Mouse (Mus musculus) heart, embryonic 12.5 days (tissue): ENCODE data around the gene Khk. TPM values are rescaled to one million over a fixed set of nuclear protein-coding genes. Genes with fewer than 3 reads are reported as not detected.

ENCODE experiments used
- ATAC-seq: fragments of 200-750 bp; cut with Nextera tagmentation; 2 replicates; pipeline ENCODE4 v1.8.0; 2017; ENCODE audit warnings: moderate TSS enrichment, moderate library complexity; ENCODE audit not compliant: insufficient number of reproducible peaks, low FRiP score
- H3K27ac ChIP-seq: fragments of 300-500 bp; sonication (generic); 2 replicates; pipeline ENCODE4 v1.5.1; 2016; ENCODE audit warnings: mild to moderate bottlenecking, moderate library complexity; ENCODE audit not compliant: poor library complexity, severe bottlenecking
- H3K27me3 ChIP-seq: fragments of 300-500 bp; sonication (generic); replicated peaks from 2 replicates; pipeline ENCODE4 v1.6.1; 2016; ENCODE audit warnings: mild to moderate bottlenecking, moderate library complexity
- H3K36me3 ChIP-seq: fragments of 300-500 bp; sonication (generic); 2 replicates; pipeline ENCODE4 v1.6.1; 2016; ENCODE audit warnings: mild to moderate bottlenecking, moderate library complexity
- H3K4me1 ChIP-seq: fragments of 300-500 bp; sonication (generic); replicated peaks from 2 replicates; pipeline ENCODE4 v1.6.1; 2016; ENCODE audit warnings: mild to moderate bottlenecking
- H3K4me2 ChIP-seq: fragments of 300-500 bp; sonication (generic); 2 replicates; pipeline ENCODE4 v1.6.1; 2016; ENCODE audit warnings: mild to moderate bottlenecking, moderate library complexity
- H3K4me3 ChIP-seq: fragments of 300-500 bp; sonication (generic); 2 replicates; pipeline ENCODE4 v1.5.1; 2016; ENCODE audit warnings: mild to moderate bottlenecking
- H3K9ac ChIP-seq: fragments of 300-500 bp; sonication (generic); 2 replicates; pipeline ENCODE4 v1.6.1; 2016; ENCODE audit warnings: mild to moderate bottlenecking, moderate library complexity
- H3K9me3 ChIP-seq: fragments of 300-500 bp; sonication (generic); replicated peaks from 2 replicates; pipeline ENCODE4 v1.6.1; 2016; ENCODE audit warnings: mild to moderate bottlenecking, moderate library complexity
- WGBS: fragments of 180-500 bp; shearing (Covaris S2); methylation state at CpG from one replicate; pipeline ENCODE4 v1.1.7; 2016; 5-methylcytosine and 5-hydroxymethylcytosine counted together
- polyA plus RNA-seq: library from polyadenylated mRNA; unstranded; fragments of >200 nt; fragmentation: Nextera tagmentation; extraction: Ambion mirVana; gene quantifications from 2 replicates; pipeline ENCODE4 v1.2.1, GENCODE M21; 2016

Gene Khk
- polyA plus RNA-seq, 1 experiment from 2014 or later: 8.1 TPM

DNA sequence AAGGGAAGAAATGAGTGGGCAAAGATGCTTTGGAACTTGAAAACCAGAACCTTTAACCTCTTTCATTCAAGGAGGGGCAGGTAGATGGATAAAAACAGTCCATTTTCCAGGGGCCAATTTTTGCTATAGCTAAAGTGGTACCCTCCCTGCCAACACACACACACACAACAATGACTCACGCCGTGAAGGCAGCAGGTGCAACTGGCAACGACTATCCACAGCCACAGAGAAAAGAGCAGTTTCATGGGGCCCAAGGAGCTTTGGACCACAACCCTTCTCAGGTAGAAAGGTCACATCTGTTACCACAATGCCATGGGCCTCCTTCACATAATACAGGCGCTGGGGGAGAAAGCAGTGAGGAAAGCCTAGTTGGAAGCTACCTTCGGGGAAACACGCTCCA lies 34.5 kb downstream of the Khk start:
- 91% methylated on average over 6 of the region's 6 CpGs for WGBS
- peaks cover 61% of the 10 kb centered on the region for H3K36me3 ChIP-seq

GRCm38 (mm10) chr5:30957891-30958290 lies 36.7 kb downstream of the Khk start:
- 88% methylated on average over 6 of the region's 6 CpGs for WGBS
- Histone ChIP-seq H3K4me1 (peaks cover 22% of the 10 kb centered on the region), H3K9ac (no peak overlapping the region), H3K4me3 (no peak overlapping the region), H3K27me3 (no peaks in the 10 kb centered on the region), H3K9me3 (no peaks in the 10 kb centered on the region), H3K27ac (no peak overlapping the region), H3K4me2 (no peak overlapping the region), H3K36me3 (peaks cover 48% of the 10 kb centered on the region)
- no peak for ATAC-seq

More for the DNA sequence above, 34.5 kb downstream of the Khk start:
- Histone ChIP-seq H3K4me3 (no peak overlapping the region), H3K9me3 (no peaks in the 10 kb centered on the region), H3K27ac (no peak overlapping the region), H3K4me2 (no peak overlapping the region), H3K4me1 (peaks cover 24% of the 10 kb centered on the region), H3K9ac (no peak overlapping the region), H3K27me3 (no peaks in the 10 kb centered on the region)
- ATAC-seq: no peak

- H3K4me3 ChIP-seq: peak overlapping the region; percentile 85
- ATAC-seq: no peak
- H3K27me3 ChIP-seq: no peaks in the 10 kb centered on the region
- peak overlapping the region; percentile 92 for H3K9ac ChIP-seq
- H3K9me3 ChIP-seq: 0 out of 2 replicates have a peak, but pooled peaks cover 3% of the 10 kb centered on the region
- peaks cover 22% of the 10 kb centered on the region for H3K4me1 ChIP-seq
- H3K36me3 ChIP-seq: peaks cover 34% of the 10 kb centered on the region
- 38% methylated on average over 19 of the region's 19 CpGs for WGBS
- H3K27ac ChIP-seq: peak overlapping the region; percentile 88
- peak overlapping the region; percentile 93 for H3K4me2 ChIP-seq
Observed at GRCm38 (mm10) chr5:30959198-30959854, 38.1 kb downstream of the Khk start.

- peak within 1 kb of the TSS; percentile 88 for H3K27ac ChIP-seq
- ATAC-seq: peak; percentile 95
- peak within 1 kb of the TSS; percentile 93 for H3K4me2 ChIP-seq
- peaks cover 27% of the 10 kb centered on the region for H3K36me3 ChIP-seq
- under 1% methylated on average over 56 of the region's 56 CpGs for WGBS
- H3K9me3 ChIP-seq: 0 out of 2 replicates have a peak, but pooled peaks cover 3% of the 10 kb centered on the region
- H3K4me1 ChIP-seq: peaks cover 22% of the 10 kb centered on the region
- H3K9ac ChIP-seq: peak within 1 kb of the TSS; percentile 92
- no peaks in the 10 kb centered on the region for H3K27me3 ChIP-seq
- H3K4me3 ChIP-seq: peak within 1 kb of the TSS; percentile 85
Observed at GRCm38 (mm10) chr5:30959966-30960501, 38.8 kb downstream of the Khk start, which contains the start of gene Preb. Preb (minus strand) TSS chr5:30960361.

- ATAC-seq: no peak
- Histone ChIP-seq H3K9me3 (0 out of 2 replicates have a peak, but pooled peaks cover 3% of the 10 kb centered on the region), H3K4me1 (peaks cover 22% of the 10 kb centered on the region), H3K9ac (no peak overlapping the region), H3K36me3 (peaks cover 19% of the 10 kb centered on the region), H3K27ac (no peak overlapping the region), H3K4me2 (peak overlapping the region; percentile 93), H3K27me3 (no peaks in the 10 kb centered on the region), H3K4me3 (no peak overlapping the region)
- whole genome bisulfite sequencing: 91% methylated on average over 2 of the region's 2 CpGs
Observed at GRCm38 (mm10) chr5:30960814-30961213, 39.6 kb downstream of the Khk start.

DNA sequence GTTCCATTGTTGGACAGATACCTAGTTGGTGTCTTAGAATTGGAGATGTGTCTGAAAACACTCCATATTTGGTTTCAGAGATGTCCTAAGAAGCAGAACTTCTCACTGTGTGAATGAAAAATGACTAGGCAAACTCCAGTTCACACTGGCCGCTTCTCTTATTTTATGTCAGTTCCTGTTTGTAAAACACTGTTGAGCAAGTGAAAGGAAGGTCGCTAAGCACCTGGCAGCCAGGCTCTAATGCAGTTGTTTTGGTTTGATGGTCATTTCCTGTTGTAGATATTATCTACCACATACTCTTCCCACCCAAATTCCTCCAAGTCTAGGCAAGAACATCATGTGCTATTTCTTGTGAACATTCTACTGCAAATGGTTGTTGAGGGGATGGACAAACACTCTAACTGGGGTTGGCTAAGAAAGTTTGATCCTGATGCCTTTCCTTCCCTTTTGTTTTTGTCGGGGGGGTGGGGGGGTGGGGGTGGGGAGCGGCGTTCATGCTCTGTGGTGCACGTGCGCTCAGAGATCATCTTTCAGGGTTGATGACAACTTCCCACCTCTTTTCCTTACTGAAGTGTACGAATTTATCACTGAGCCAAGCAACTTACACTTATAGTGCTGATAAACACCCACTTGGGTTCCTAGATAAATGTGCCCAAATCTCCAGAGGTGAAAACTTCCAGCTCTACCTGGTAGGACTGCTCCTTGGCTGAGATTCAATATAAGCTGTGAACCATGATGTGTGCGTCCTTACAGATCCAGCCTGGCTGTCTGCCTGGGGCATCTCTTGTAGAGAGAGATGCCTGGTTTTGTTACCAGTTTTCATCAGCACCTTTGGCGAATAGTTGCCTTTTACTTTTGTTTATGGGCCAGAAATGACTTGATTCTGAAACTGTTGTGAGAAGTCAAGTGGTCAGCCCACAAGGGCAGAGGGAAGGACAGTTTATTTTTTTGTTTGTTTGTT lies 40.6 kb downstream of the Khk start:
- Histone ChIP-seq H3K4me3 (no peak overlapping the region), H3K9me3 (0 out of 2 replicates have a peak, but pooled peaks cover 3% of the 10 kb centered on the region), H3K4me2 (no peak overlapping the region), H3K9ac (no peak overlapping the region), H3K36me3 (peaks cover 15% of the 10 kb centered on the region), H3K4me1 (peaks cover 22% of the 10 kb centered on the region), H3K27me3 (0 out of 2 replicates have a peak, but pooled peaks cover 3% of the 10 kb centered on the region), H3K27ac (no peak overlapping the region)
- WGBS: 46% methylated on average over 10 of the region's 10 CpGs
- ATAC-seq: no peak

DNA sequence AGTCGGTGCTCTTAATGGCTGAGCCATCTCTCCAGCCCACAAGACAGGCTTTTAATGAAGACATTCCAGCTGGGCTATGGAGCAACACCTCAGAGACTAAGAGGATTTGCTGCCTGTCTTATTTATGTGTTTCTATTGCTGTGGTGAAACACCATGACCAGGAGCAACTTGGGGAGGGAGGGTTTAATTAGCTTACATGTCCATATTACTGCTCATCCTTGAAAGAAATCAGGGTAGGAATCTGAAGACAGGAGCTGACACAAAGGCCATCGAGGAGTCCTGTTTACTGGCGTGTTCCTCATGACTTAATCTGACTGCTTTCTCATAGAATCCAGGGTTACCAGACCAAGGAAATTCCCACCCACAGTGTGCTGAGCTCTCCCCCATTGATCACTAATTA lies 42.7 kb downstream of the Khk start:
- Histone ChIP-seq H3K36me3 (no peaks in the 10 kb centered on the region), H3K9me3 (0 out of 2 replicates have a peak, but pooled peaks cover 3% of the 10 kb centered on the region), H3K27me3 (0 out of 2 replicates have a peak, but pooled peaks cover 3% of the 10 kb centered on the region), H3K4me2 (no peak overlapping the region), H3K27ac (no peak overlapping the region), H3K4me1 (peaks cover 7% of the 10 kb centered on the region), H3K4me3 (no peak overlapping the region), H3K9ac (no peak overlapping the region)
- ATAC-seq: no peak
- WGBS: 72% methylated on average over 3 of the region's 3 CpGs

GRCm38 (mm10) chr5:30966189-30966588 lies 45.0 kb downstream of the Khk start:
- no peak overlapping the region for H3K4me3 ChIP-seq
- H3K36me3 ChIP-seq: no peaks in the 10 kb centered on the region
- no peak overlapping the region for H3K27ac ChIP-seq
- ATAC-seq: no peak
- no peak overlapping the region for H3K4me2 ChIP-seq
- 0 out of 2 replicates have a peak, but pooled peaks cover 3% of the 10 kb centered on the region for H3K9me3 ChIP-seq
- no peak overlapping the region for H3K9ac ChIP-seq
- H3K4me1 ChIP-seq: no peaks in the 10 kb centered on the region
- 78% methylated on average over 4 of the region's 4 CpGs for WGBS
- 0 out of 2 replicates have a peak, but pooled peaks cover 7% of the 10 kb centered on the region for H3K27me3 ChIP-seq

GRCm38 (mm10) chr5:30968416-30968815 lies 47.2 kb downstream of the Khk start, which contains the start of gene Tcf23:
Tcf23 (plus strand) TSS chr5:30968662.
- Histone ChIP-seq H3K36me3 (no peaks in the 10 kb centered on the region), H3K4me2 (no peak within 1 kb of the TSS), H3K4me3 (no peak within 1 kb of the TSS), H3K27ac (no peak within 1 kb of the TSS), H3K4me1 (no peaks in the 10 kb centered on the region), H3K9ac (no peak within 1 kb of the TSS), H3K9me3 (0 out of 2 replicates have a peak, but pooled peaks cover 3% of the 10 kb centered on the region), H3K27me3 (0 out of 2 replicates have a peak, but pooled peaks cover 7% of the 10 kb centered on the region)
- no peak for ATAC-seq
- 63% methylated on average over 8 of the region's 8 CpGs for WGBS

DNA sequence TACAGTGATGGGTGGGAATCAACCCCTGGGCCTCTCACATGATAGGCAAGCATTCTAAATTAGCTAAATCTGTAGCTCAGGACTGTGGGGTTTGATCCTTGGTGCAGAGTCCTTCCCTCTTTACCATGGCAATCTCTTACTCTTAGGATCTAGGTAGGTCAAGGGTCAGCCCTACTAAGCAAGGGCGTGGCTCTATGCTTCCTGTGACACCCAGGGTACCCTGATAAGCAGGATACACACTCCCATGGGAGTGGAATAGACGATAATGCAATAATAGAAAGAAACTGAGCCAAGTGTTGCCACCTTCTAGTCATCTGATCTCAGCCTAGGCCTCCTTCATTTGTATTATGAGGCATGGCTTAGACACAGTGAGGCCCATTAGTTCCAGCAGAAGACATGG lies 48.2 kb downstream of the Khk start:
- WGBS: 67% methylated on average over 2 of the region's 2 CpGs
- no peaks in the 10 kb centered on the region for H3K4me1 ChIP-seq
- H3K4me2 ChIP-seq: no peak overlapping the region
- no peaks in the 10 kb centered on the region for H3K9me3 ChIP-seq
- H3K27me3 ChIP-seq: 0 out of 2 replicates have a peak, but pooled peaks cover 7% of the 10 kb centered on the region
- no peak for ATAC-seq
- H3K27ac ChIP-seq: no peak overlapping the region
- H3K36me3 ChIP-seq: no peaks in the 10 kb centered on the region
- no peak overlapping the region for H3K9ac ChIP-seq
- H3K4me3 ChIP-seq: no peak overlapping the region
